Mouse (Mus musculus): Measurements from ENCODE around the gene Sbds.

GRCm38 (mm10) chr5:130296071-130296470 is 40.7 kb upstream of the Sbds start:
- TF ChIP-seq CTCF (IDR thresholded peaks at IDR 0.05; ENCODE audit: extremely low read depth, insufficient read depth, insufficient read length, insufficient replicate concordance) (no peak), POLR2A (IDR thresholded peaks at IDR 0.05; ENCODE audit: low read depth, low read length) (no peak)

Data from spleen, adult 2 months (tissue).